Mouse (Mus musculus) forebrain, postnatal 0 days (tissue): Measurements from ENCODE around the gene Sall4. TPM values are rescaled to one million over a fixed set of nuclear protein-coding genes. Genes with fewer than 3 reads are reported as not detected.

Experiments
- ATAC-seq: fragments of 200-750 bp; cut with Nextera tagmentation; 2 replicates; pipeline ENCODE4 v1.8.0; 2017; ENCODE audit warnings: mild to moderate bottlenecking, moderate library complexity
- DNase-seq: peaks from one replicate; pipeline ENCODE4 v3.0.0-alpha.2; 2015
- H3K27ac ChIP-seq: fragments of 300-500 bp; sonication (generic); 2 replicates; pipeline ENCODE4 v1.5.1; 2014; ENCODE audit warnings: low read depth, mild to moderate bottlenecking, antibody characterized with exemption, low read length, moderate library complexity, mixed read lengths
- H3K27me3 ChIP-seq: fragments of 300-500 bp; sonication (generic); 2 replicates; pipeline ENCODE4 v1.6.1; 2014; ENCODE audit warnings: mild to moderate bottlenecking, low read length, mixed read lengths; ENCODE audit not compliant: insufficient read depth
- H3K36me3 ChIP-seq: fragments of 300-500 bp; sonication (generic); 2 replicates; pipeline ENCODE4 v1.6.1; 2014; ENCODE audit warnings: mild to moderate bottlenecking, moderate library complexity; ENCODE audit not compliant: insufficient read depth
- H3K4me1 ChIP-seq: fragments of 300-500 bp; sonication (generic); 2 replicates; pipeline ENCODE4 v1.6.1; 2014; ENCODE audit warnings: antibody characterized with exemption; ENCODE audit not compliant: insufficient read depth
- H3K4me2 ChIP-seq: fragments of 300-500 bp; sonication (generic); 2 replicates; pipeline ENCODE4 v1.6.1; 2014; ENCODE audit warnings: low read depth, mild to moderate bottlenecking, moderate library complexity
- H3K4me3 ChIP-seq: fragments of 300-500 bp; sonication (generic); 2 replicates; pipeline ENCODE4 v1.5.1; 2014; ENCODE audit warnings: low read depth, low read length, mixed read lengths
- H3K9ac ChIP-seq: fragments of 300-500 bp; sonication (generic); 2 replicates; pipeline ENCODE4 v1.6.1; 2014; ENCODE audit warnings: mild to moderate bottlenecking
- H3K9me3 ChIP-seq: fragments of 300-500 bp; sonication (generic); 2 replicates; pipeline ENCODE4 v1.6.1; 2016; ENCODE audit warnings: low read length
- CTCF ChIP-seq: sonication (generic); IDR thresholded peaks from 2 replicates; pipeline ENCODE4 v1.5.1; 2016; ENCODE audit warnings: antibody characterized with exemption, control low read depth, low read depth
- WGBS: fragments of 180-500 bp; shearing (Covaris S2); extraction: QIAGEN DNeasy Blood & Tissue Kit; methylation state at CpG from one replicate; pipeline ENCODE4 v1.1.7; 2014; 5-methylcytosine and 5-hydroxymethylcytosine counted together
- polyA plus RNA-seq: library from polyadenylated mRNA; unstranded; fragments of >200 nt; fragmentation: Nextera tagmentation; extraction: Ambion mirVana; gene quantifications from 2 replicates; pipeline ENCODE4 v1.2.1, GENCODE M21; 2015
- total RNA-seq: library from RNA; depleted of rRNA; stranded (reverse); fragments of >200 nt; gene quantifications from 2 replicates; pipeline ENCODE4 v1.2.3, GENCODE M21; 2014

Gene Sall4
- total and polyA plus RNA-seq, 2 experiments from 2014 or later = 0.06 to 0.10 TPM

DNA sequence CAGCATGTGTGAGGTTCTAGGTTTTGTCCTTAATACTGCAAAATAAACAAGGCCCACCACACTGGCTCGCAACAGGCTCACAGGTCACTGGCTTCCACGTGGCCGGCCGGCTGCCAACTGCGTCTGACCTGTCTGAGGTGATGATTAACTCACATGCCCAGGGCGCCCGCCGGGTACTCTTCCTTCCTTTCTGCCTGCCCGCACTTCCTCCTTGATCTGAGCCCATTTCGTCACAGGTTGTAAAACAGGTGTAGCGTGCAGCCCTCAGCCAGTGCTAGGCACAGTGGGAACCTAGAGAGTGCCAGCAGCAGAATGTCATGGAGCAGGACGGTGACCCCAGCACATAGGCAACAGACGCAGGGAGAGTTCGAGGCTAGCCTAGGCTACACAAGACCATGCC is 46.4 kb downstream of the Sall4 start:
- Histone ChIP-seq H3K9ac (no peak overlapping the region), H3K27ac (no peak overlapping the region), H3K4me1 (no peaks in the 10 kb centered on the region), H3K9me3 (no peaks in the 10 kb centered on the region), H3K4me2 (no peak overlapping the region), H3K36me3 (no peaks in the 10 kb centered on the region), H3K4me3 (no peak overlapping the region), H3K27me3 (no peaks in the 10 kb centered on the region)
- no peak for DNase-seq
- 89% methylated on average over 14 of the region's 14 CpGs for WGBS
- no peak for ATAC-seq
- TF ChIP-seq CTCF = no peak

DNA sequence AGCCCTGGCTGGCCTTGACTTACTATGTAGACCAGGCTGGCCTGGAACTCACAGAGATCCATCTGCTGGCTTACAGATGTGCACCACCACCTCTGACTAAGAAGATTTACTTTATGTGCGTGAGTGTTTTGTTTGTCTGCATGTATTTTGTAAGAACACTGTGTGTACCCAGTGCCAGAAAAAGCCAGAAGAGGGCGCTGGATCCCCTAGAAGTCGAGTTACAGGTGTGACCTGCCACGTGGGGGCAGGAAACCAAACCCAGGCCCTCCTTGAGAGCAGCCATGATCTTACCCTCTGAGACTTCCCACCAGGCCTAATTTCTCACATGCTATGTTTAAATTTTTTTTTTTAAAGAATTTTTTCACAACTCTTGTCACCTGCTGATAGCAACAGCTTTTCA is 48.0 kb downstream of the Sall4 start:
- Histone ChIP-seq H3K4me3 (no peak overlapping the region), H3K9me3 (no peaks in the 10 kb centered on the region), H3K27ac (no peak overlapping the region), H3K4me2 (no peak overlapping the region), H3K36me3 (no peaks in the 10 kb centered on the region), H3K9ac (no peak overlapping the region), H3K4me1 (no peaks in the 10 kb centered on the region), H3K27me3 (no peaks in the 10 kb centered on the region)
- ATAC-seq (no peak), DNase-seq (no peak)
- TF ChIP-seq CTCF = no peak
- 79% methylated on average over 4 of the region's 4 CpGs for WGBS

DNA sequence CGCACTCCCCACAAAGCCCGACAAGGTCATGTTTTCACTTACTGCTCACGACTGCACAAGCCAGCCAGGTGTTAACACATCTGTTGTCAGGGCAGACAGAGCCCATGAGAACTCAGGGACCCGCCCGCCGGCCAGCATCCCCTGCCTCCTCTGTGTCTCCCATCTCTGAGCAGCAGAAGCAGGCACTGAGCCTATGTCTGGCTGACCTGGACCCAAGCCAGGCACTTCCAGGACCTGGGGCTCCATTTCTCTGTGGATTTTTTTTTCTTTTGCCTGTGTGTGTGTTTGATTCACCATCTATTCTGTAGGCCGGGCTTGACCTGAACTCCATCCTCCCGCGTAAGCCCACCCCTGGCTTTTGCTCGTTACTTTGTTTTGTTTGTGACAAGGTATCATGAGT is 49.0 kb downstream of the Sall4 start:
- TF ChIP-seq CTCF = no peak
- no peak overlapping the region for H3K27ac ChIP-seq
- H3K9me3 ChIP-seq = no peaks in the 10 kb centered on the region
- H3K27me3 ChIP-seq = no peaks in the 10 kb centered on the region
- no peak overlapping the region for H3K4me2 ChIP-seq
- DNase-seq (no peak), ATAC-seq (no peak)
- no peaks in the 10 kb centered on the region for H3K4me1 ChIP-seq
- H3K36me3 ChIP-seq = no peaks in the 10 kb centered on the region
- H3K4me3 ChIP-seq = no peak overlapping the region
- H3K9ac ChIP-seq = no peak overlapping the region
- WGBS = 70% methylated on average over 10 of the region's 10 CpGs

DNA sequence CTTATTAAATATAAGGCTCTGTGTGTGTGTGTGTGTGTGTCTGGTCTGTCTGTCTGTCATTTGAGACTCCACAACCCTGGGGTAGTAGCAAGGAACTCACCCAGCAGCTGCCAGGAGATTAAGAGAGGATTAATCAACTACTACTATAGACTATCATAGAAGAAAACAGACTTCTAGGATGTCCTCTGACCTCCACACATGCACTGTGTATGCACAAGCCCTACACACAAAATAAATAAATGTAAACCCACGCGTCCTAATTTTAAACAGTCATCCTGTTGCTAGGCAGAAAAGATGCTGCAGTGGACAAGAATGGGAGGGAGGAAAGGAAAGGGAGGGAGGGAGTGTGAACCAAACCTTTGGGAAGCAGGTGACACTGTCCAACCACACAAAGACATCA is 49.5 kb downstream of the Sall4 start:
- 83% methylated on average over 2 of the region's 2 CpGs for WGBS
- no peak for ATAC-seq
- no peak for TF ChIP-seq CTCF

DNA sequence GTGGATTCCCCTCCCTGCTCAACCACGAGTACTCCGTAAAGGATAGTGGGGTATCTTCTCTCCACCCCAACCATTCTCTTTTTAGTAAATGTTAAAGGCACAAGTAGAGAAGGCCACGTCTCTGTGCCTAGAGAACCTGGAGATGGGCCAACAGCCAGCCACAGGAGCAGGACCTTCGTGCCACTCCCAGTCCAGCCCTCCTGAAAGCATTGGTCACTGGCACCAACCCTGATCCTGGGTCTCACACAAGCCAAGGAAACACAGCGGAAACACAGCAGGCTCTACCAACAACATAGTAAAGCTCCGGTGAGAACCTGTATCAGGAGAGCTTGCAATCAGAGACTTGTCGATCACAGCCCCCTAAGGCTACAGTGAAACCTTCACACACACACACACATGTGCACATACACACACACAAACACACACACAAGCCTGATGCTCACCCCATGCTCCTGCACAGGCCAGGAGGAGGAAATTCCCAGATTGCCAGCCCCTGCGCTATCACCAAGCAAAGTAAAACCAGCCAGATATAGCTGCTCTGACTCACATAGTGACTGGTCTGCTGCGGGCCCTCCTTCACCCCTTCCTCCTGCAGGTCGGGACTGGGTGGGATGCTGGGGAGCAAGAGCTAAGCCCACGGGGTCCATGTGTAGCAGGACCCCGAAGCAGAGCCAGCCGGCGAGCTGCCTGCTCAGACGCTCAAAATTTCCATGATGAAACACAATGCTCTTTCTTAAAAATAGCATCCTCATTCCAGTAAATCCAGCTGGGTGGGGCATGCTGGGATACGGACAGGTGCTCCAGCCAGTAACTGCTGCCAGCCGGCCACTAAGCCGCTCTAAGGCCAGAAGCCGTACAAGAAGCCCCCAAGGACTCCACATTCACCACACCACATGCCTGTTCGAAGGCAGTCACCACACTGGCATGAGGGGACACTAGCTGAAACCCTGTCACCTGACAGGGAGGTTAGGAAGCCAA is 55.3 kb downstream of the Sall4 start:
- Histone ChIP-seq H3K9me3 (no peaks in the 10 kb centered on the region), H3K36me3 (peaks cover 21% of the 10 kb centered on the region), H3K4me3 (no peak overlapping the region), H3K27ac (no peak overlapping the region), H3K27me3 (no peaks in the 10 kb centered on the region), H3K9ac (no peak overlapping the region), H3K4me2 (no peak overlapping the region), H3K4me1 (no peaks in the 10 kb centered on the region)
- DNase-seq (no peak), ATAC-seq (no peak)
- no peak for TF ChIP-seq CTCF
- WGBS = 78% methylated on average over 20 of the region's 20 CpGs

More for the DNA sequence above, 49.5 kb downstream of the Sall4 start:
- DNase-seq = no peak
- no peaks in the 10 kb centered on the region for H3K4me1 ChIP-seq
- H3K27me3 ChIP-seq = no peaks in the 10 kb centered on the region
- no peak overlapping the region for H3K4me3 ChIP-seq
- no peak overlapping the region for H3K4me2 ChIP-seq
- no peaks in the 10 kb centered on the region for H3K9me3 ChIP-seq
- H3K9ac ChIP-seq = no peak overlapping the region
- no peaks in the 10 kb centered on the region for H3K36me3 ChIP-seq
- no peak overlapping the region for H3K27ac ChIP-seq

DNA sequence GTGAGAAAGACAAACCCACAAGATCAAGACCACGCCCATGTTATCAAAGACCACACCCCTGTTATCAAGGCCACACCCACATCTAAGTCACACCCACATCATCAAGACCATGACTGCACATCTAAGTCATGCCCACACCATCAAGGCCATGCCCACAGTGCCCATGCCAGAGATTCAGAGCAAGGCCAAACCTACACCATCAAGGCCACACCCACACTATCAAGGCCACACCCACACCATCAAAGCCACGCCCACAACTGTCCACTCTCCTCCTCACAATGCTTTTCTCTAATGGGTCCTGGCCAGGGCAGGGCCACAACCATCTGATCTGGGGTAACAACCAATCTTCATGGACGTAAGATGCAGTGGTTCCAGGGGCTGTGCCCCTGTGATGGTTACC is 56.8 kb downstream of the Sall4 start:
- Histone ChIP-seq H3K36me3 (peaks cover 26% of the 10 kb centered on the region), H3K27ac (no peak overlapping the region), H3K4me3 (no peak overlapping the region), H3K9ac (no peak overlapping the region), H3K9me3 (no peaks in the 10 kb centered on the region), H3K4me2 (no peak overlapping the region), H3K4me1 (no peaks in the 10 kb centered on the region), H3K27me3 (no peaks in the 10 kb centered on the region)
- ATAC-seq (no peak), DNase-seq (no peak)
- 80% methylated on average over 3 of the region's 3 CpGs for WGBS
- TF ChIP-seq CTCF = no peak

DNA sequence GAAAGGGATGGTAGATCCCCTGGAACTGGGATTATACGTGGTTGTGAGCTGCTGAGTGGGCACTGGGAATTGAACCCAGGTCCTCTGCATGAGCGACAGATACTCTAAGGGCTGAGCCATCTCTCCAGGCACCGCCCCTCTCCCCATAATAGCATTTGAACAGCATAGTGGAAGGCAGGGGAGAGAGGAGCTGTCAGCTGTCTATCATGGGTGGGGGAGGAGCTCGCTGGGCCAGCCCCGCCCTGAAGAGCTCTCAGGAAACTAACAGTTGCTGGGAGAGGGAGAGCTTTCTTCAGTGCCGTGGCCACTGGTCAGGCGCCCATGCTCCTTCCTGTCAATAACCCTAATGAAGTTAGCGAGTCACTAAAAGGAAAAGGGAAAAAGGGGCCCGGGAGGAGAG is 60.0 kb downstream of the Sall4 start:
- Histone ChIP-seq H3K9ac (no peak overlapping the region), H3K4me1 (no peaks in the 10 kb centered on the region), H3K4me2 (no peak overlapping the region), H3K27me3 (no peaks in the 10 kb centered on the region), H3K4me3 (no peak overlapping the region), H3K27ac (no peak overlapping the region), H3K9me3 (no peaks in the 10 kb centered on the region), H3K36me3 (peaks cover 52% of the 10 kb centered on the region)
- no peak for DNase-seq
- 54% methylated on average over 9 of the region's 9 CpGs for WGBS
- ATAC-seq = no peak
- no peak for TF ChIP-seq CTCF
